Mouse (Mus musculus) liver, embryonic 11.5 days (tissue): ENCODE results near the gene Dlg1. TPM values are rescaled to one million over a fixed set of nuclear protein-coding genes. Genes with fewer than 3 reads are reported as not detected.

Experiments
- ATAC-seq: fragments of 200-750 bp; cut with Nextera tagmentation; replicated peaks from 2 replicates; pipeline ENCODE4 v1.8.0; 2017; ENCODE audit warnings: moderate number of reproducible peaks, mild to moderate bottlenecking, moderate TSS enrichment, moderate library complexity; ENCODE audit not compliant: low FRiP score
- DNase-seq: peaks from one replicate; pipeline ENCODE4 v3.0.0-alpha.2; 2017; ENCODE audit warnings: low spot score
- H3K27ac ChIP-seq: fragments of 300-500 bp; sonication (generic); 2 replicates; pipeline ENCODE4 v1.5.1; 2014; ENCODE audit warnings: mild to moderate bottlenecking, low read depth, low read length, control low read depth
- H3K27me3 ChIP-seq: fragments of 300-500 bp; sonication (generic); replicated peaks from 2 replicates; pipeline ENCODE4 v1.6.1; 2014; ENCODE audit warnings: low read length, mixed read lengths; ENCODE audit not compliant: control insufficient read depth, insufficient read depth
- H3K36me3 ChIP-seq: fragments of 300-500 bp; sonication (generic); 2 replicates; pipeline ENCODE4 v1.6.1; 2014; ENCODE audit warnings: mild to moderate bottlenecking, low read length, moderate library complexity, mixed read lengths; ENCODE audit not compliant: control insufficient read depth, insufficient read depth
- H3K4me1 ChIP-seq: fragments of 300-500 bp; sonication (generic); replicated peaks from 2 replicates; pipeline ENCODE4 v1.6.1; 2014; ENCODE audit warnings: low read length, mixed read lengths; ENCODE audit not compliant: control insufficient read depth, insufficient read depth
- H3K4me2 ChIP-seq: fragments of 300-500 bp; sonication (generic); 2 replicates; pipeline ENCODE4 v1.6.1; 2014; ENCODE audit warnings: mild to moderate bottlenecking, control low read depth, moderate library complexity
- H3K4me3 ChIP-seq: fragments of 300-500 bp; sonication (generic); 2 replicates; pipeline ENCODE4 v1.5.1; 2014; ENCODE audit warnings: low read depth, low read length, control low read depth
- H3K9ac ChIP-seq: fragments of 300-500 bp; sonication (generic); 2 replicates; pipeline ENCODE4 v1.6.1; 2014; ENCODE audit warnings: low read depth, low read length, control low read depth
- H3K9me3 ChIP-seq: fragments of 300-500 bp; sonication (generic); 2 replicates; pipeline ENCODE4 v1.6.1; 2016; ENCODE audit warnings: low read length, inconsistent platforms, mixed read lengths; ENCODE audit not compliant: control insufficient read depth
- WGBS: fragments of 180-500 bp; shearing (Covaris S2); extraction: QIAGEN DNeasy Blood & Tissue Kit; methylation state at CpG from one replicate; pipeline ENCODE4 v1.1.7; 2014; 5-methylcytosine and 5-hydroxymethylcytosine counted together
- polyA plus RNA-seq: library from polyadenylated mRNA; unstranded; fragments of >200 nt; fragmentation: Nextera tagmentation; extraction: Ambion mirVana; gene quantifications from 2 replicates; pipeline ENCODE4 v1.2.1, GENCODE M21; 2014

The Dlg1 gene
- polyA plus RNA-seq, 1 experiment from 2014 or later, result 25.3 TPM

GRCm38 (mm10) chr16:31662556-31663378, 476 bp upstream of the Dlg1 start:
- H3K9me3 ChIP-seq, result no peaks in the 10 kb centered on the region
- DNase-seq (peak; percentile 38), ATAC-seq (no peak)
- 0 out of 2 replicates have a peak, but pooled peaks cover 3% of the 10 kb centered on the region for H3K36me3 ChIP-seq
- H3K27ac ChIP-seq, result peak overlapping the region; percentile 92
- H3K4me1 ChIP-seq, result peaks cover 18% of the 10 kb centered on the region
- 14% methylated on average over 22 of the region's 22 CpGs for WGBS
- peak overlapping the region; percentile 97 for H3K4me3 ChIP-seq
- H3K27me3 ChIP-seq, result no peaks in the 10 kb centered on the region
- peak overlapping the region; percentile 69 for H3K4me2 ChIP-seq
- H3K9ac ChIP-seq, result peak overlapping the region; percentile 98

- ATAC-seq (no peak; the same call in 1 of the 2 replicates), DNase-seq (no peak)
- Histone ChIP-seq H3K4me1 (peaks cover 18% of the 10 kb centered on the region), H3K27me3 (no peaks in the 10 kb centered on the region), H3K4me2 (peak overlapping the region; percentile 69), H3K9ac (peak overlapping the region; percentile 98), H3K36me3 (0 out of 2 replicates have a peak, but pooled peaks cover 3% of the 10 kb centered on the region), H3K4me3 (peak overlapping the region; percentile 97), H3K9me3 (no peaks in the 10 kb centered on the region), H3K27ac (peak overlapping the region; percentile 92)
- WGBS, result 0% methylated on average over 19 of the region's 36 CpGs
Observed at GRCm38 (mm10) chr16:31664287-31664597, 999 bp downstream of the Dlg1 start.

GRCm38 (mm10) chr16:31672202-31672601, 9.0 kb downstream of the Dlg1 start:
- no peak overlapping the region for H3K4me2 ChIP-seq
- peaks cover 8% of the 10 kb centered on the region for H3K36me3 ChIP-seq
- no peak overlapping the region for H3K4me3 ChIP-seq
- no peaks in the 10 kb centered on the region for H3K27me3 ChIP-seq
- DNase-seq (no peak), ATAC-seq (no peak)
- no peak overlapping the region for H3K27ac ChIP-seq
- no peaks in the 10 kb centered on the region for H3K4me1 ChIP-seq
- H3K9me3 ChIP-seq, result no peaks in the 10 kb centered on the region
- no peak overlapping the region for H3K9ac ChIP-seq
- 92% methylated on average over 1 of the region's 1 CpGs for WGBS

- peaks cover 2% of the 10 kb centered on the region; the same call in 1 of the 2 replicates for H3K36me3 ChIP-seq
- no peaks in the 10 kb centered on the region for H3K9me3 ChIP-seq
- no peaks in the 10 kb centered on the region; the same call in 1 of the 2 replicates for H3K4me1 ChIP-seq
- H3K4me3 ChIP-seq, result no peak overlapping the region
- no peak overlapping the region for H3K9ac ChIP-seq
- no peak overlapping the region for H3K4me2 ChIP-seq
- ATAC-seq, result no peak
- no peak overlapping the region for H3K27ac ChIP-seq
- WGBS, result 60% methylated on average over 4 of the region's 4 CpGs
- no peaks in the 10 kb centered on the region for H3K27me3 ChIP-seq
- no peak for DNase-seq
Observed at GRCm38 (mm10) chr16:31677463-31677862, 14.2 kb downstream of the Dlg1 start.

GRCm38 (mm10) chr16:31682291-31682690, 19.0 kb downstream of the Dlg1 start:
- 97% methylated on average over 6 of the region's 6 CpGs for WGBS
- DNase-seq (no peak), ATAC-seq (no peak)
- no peaks in the 10 kb centered on the region for H3K27me3 ChIP-seq
- no peak overlapping the region for H3K9ac ChIP-seq
- no peak overlapping the region for H3K27ac ChIP-seq
- H3K9me3 ChIP-seq, result no peaks in the 10 kb centered on the region
- no peak overlapping the region for H3K4me2 ChIP-seq
- H3K4me1 ChIP-seq, result no peaks in the 10 kb centered on the region; the same call in 1 of the 2 replicates
- no peak overlapping the region for H3K4me3 ChIP-seq
- H3K36me3 ChIP-seq, result peaks cover 3% of the 10 kb centered on the region

- Histone ChIP-seq H3K27me3 (no peaks in the 10 kb centered on the region), H3K36me3 (peaks cover 3% of the 10 kb centered on the region), H3K9me3 (no peaks in the 10 kb centered on the region), H3K9ac (no peak overlapping the region), H3K4me3 (no peak overlapping the region), H3K4me2 (no peak overlapping the region), H3K4me1 (no peaks in the 10 kb centered on the region), H3K27ac (no peak overlapping the region)
- no peak for ATAC-seq
- WGBS, result 90% methylated on average over 9 of the region's 9 CpGs
- no peak for DNase-seq
Observed at GRCm38 (mm10) chr16:31683670-31684430, 20.6 kb downstream of the Dlg1 start.

- peaks cover 3% of the 10 kb centered on the region for H3K36me3 ChIP-seq
- no peaks in the 10 kb centered on the region for H3K4me1 ChIP-seq
- H3K27ac ChIP-seq, result no peak overlapping the region
- no peaks in the 10 kb centered on the region for H3K27me3 ChIP-seq
- H3K4me2 ChIP-seq, result no peak overlapping the region
- H3K9me3 ChIP-seq, result no peaks in the 10 kb centered on the region
- DNase-seq (no peak), ATAC-seq (no peak)
- no peak overlapping the region for H3K4me3 ChIP-seq
- 88% methylated on average over 4 of the region's 4 CpGs for WGBS
- H3K9ac ChIP-seq, result no peak overlapping the region
Observed at GRCm38 (mm10) chr16:31684771-31685170, 21.5 kb downstream of the Dlg1 start.

GRCm38 (mm10) chr16:31687766-31688165, 24.5 kb downstream of the Dlg1 start:
- H3K36me3 ChIP-seq, result peaks cover 3% of the 10 kb centered on the region
- H3K27me3 ChIP-seq, result no peaks in the 10 kb centered on the region
- no peaks in the 10 kb centered on the region for H3K9me3 ChIP-seq
- no peak overlapping the region for H3K4me3 ChIP-seq
- H3K4me1 ChIP-seq, result no peaks in the 10 kb centered on the region
- H3K4me2 ChIP-seq, result no peak overlapping the region
- no peak for ATAC-seq
- no peak for DNase-seq
- H3K27ac ChIP-seq, result no peak overlapping the region
- H3K9ac ChIP-seq, result no peak overlapping the region
